Mouse (Mus musculus) macrophage (primary cell): Measurements from ENCODE around the gene Csnk1d. TPM values are rescaled to one million over a fixed set of nuclear protein-coding genes. Genes with fewer than 3 reads are reported as not detected.

Experiments
- H3K27ac ChIP-seq: fragments of 350-480 bp; formaldehyde crosslinking; 2 replicates; pipeline ENCODE4 v1.9.0; 2021
- H3K36me3 ChIP-seq: fragments of 350-480 bp; formaldehyde crosslinking; 2 replicates; pipeline ENCODE4 v1.9.0; 2021; ENCODE audit errors: inconsistent target
- H3K4me3 ChIP-seq: fragments of 350-480 bp; formaldehyde crosslinking; 2 replicates; pipeline ENCODE4 v1.9.0; 2021; ENCODE audit errors: inconsistent target
- H3K79me2 ChIP-seq: fragments of 350-480 bp; formaldehyde crosslinking; 2 replicates; pipeline ENCODE4 v1.9.0; 2021; ENCODE audit errors: inconsistent target
- WGBS: methylation state at CpG from one replicate; pipeline ENCODE4 v1.1.7; 2026; ENCODE audit warnings: inconsistent platforms; ENCODE audit not compliant: missing documents; 5-methylcytosine and 5-hydroxymethylcytosine counted together
- polyA plus RNA-seq: library from polyadenylated mRNA; stranded (reverse); fragments of 250-400 nt; gene quantifications from 3 replicates; pipeline ENCODE4 v1.2.4, GENCODE M21; 2018; ENCODE audit warnings: inconsistent platforms
- total RNA-seq, 78 experiments: library from RNA; depleted of rRNA; stranded (reverse); fragments of 250-400 nt; gene quantifications; 1 replicate in 9 of 78; 2 replicates in 24 of 78; 3 replicates in 43 of 78; 4 replicates in 2 of 78; pipeline ENCODE4 v1.2.4; 2018; ENCODE audit warnings: inconsistent platforms in 56 of 78

The Csnk1d gene
- total RNA-seq (2018; cell fraction: chromatin; rRNA removed) = 100 to 1,000 TPM; 103 to 175 (median 134) TPM
- total RNA-seq (2018; cell fraction: cytosol; rRNA removed) = 10 to 100 TPM; 68.5 to 95.3 (median 81.8) TPM
- 100 to 1,000 TPM in 18 of 26 experiments, 10 to 100 TPM in 8; 84.5 to 147 (median 104) TPM for total RNA-seq (2018; cell fraction: nucleus; rRNA removed)
- polyA plus RNA-seq = 77.7 to 122 TPM (median 77.9 TPM) in 3 replicates

DNA sequence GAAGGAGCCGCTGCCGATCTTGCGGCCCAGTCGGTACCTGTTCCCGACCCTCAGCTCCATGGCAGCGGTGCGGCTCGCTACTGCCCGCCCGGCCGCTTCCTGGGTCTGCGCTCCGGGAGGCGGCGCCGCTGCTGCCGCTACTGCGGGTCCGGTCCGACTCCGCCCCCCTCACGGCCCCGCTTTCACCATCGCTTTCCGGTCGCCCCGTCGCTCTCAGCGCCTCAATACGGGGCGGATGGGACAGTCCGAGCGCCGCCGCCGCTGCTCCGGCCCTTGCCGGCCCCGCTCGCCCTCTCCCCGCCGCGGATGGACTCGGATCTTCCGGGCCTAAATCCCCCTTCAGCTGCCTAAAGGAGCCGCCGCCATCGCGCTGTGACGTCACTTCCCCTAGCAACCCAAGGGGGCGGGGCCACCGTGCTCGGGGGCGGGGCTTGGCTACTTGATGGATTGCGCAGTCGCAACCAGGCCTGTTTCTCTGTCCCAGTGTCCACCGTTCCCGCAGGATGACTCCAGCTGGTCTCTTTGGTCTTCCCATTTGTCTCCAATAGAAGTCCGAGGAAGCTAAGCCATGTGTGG, at the start of gene Csnk1d:
Gene Csnk1d (minus strand): TSS at position 380 of the 576 bp plus-strand sequence.
- H3K79me2 ChIP-seq = peaks cover 54% of the 10 kb centered on the region
- peak within 1 kb of the TSS; percentile 59 for H3K4me3 ChIP-seq
- peaks cover 5% of the 10 kb centered on the region; the same call in 1 of the 2 replicates for H3K36me3 ChIP-seq
- WGBS = under 1% methylated on average over 59 of the region's 59 CpGs
- peak within 1 kb of the TSS; percentile 35; the same call in 1 of the 2 replicates for H3K27ac ChIP-seq

- Histone ChIP-seq H3K4me3 (no peak within 1 kb of the TSS), H3K27ac (no peak within 1 kb of the TSS), H3K36me3 (no peaks in the 10 kb centered on the region), H3K79me2 (no peaks in the 10 kb centered on the region)
- WGBS = 23% methylated on average over 5 of the region's 5 CpGs
These were observed 48.2 kb upstream of the Csnk1d start, which contains the start of gene Cd7 for GRCm38 (mm10) chr11:121039302-121039701. Gene Cd7 (minus strand): TSS chr11:121039418.

DNA sequence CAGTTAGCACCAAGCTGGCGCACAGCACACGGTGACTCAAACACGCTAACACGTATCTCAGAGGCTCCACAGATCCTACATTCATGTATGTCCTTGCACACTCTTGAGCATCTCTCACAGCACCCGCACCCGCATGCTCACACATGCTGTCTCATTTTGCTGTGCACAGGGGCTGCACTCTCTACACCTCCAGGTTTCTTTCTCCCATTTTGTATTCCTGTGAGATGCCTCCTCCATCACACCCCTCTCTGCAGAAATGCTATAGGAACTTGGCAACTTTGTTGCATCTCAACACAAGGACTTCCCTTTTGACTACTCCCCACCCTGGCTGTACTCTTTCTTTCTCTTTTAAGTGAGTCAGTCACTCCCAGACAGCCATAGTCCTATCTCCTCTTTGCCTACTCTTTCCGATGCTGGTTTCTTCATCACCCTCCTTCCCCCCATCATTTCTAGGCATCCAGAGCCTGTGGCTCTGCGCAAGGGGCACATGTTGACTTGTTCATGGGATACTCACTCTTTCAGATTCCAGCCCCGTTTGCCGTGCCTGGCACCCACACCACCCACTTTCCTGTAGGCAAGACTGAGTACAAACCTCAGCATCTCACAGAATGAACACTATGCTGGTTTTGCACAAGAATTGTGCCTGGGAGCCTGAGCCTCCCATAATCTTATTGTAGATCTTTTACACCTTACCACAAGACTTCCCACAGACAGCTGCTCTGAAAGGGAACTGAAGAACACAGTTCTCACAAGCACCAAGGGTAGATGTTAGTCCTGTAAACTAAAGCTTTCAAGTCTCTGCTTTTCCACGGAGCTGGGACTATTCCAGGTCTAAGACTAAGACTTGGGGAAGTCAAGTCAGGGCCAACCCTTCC, 47.5 kb upstream of the Csnk1d start:
- 64% methylated on average over 11 of the region's 11 CpGs for WGBS
- Histone ChIP-seq H3K79me2 (no peaks in the 10 kb centered on the region), H3K27ac (no peak overlapping the region), H3K4me3 (no peak overlapping the region), H3K36me3 (no peaks in the 10 kb centered on the region)

DNA sequence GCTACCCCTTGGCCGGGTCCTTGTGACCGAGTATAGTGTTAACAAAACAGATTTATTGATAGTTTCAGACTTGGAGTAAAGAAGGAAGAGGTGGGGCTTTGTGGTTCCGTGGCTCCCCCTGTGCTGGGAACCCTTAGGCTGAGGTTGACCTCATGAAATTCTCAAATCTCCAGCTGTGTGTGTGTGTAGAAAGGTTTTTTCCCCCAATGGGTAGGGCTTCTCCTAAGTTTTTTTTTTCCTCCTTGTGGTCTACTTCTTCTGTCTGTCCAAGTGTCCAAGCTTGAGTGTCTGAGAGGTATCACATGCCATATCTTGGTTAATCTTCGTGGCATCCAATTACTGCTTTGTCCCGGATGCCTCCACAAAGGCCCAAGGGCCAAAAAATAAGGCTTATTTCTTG, 42.0 kb upstream of the Csnk1d start:
- Histone ChIP-seq H3K4me3 (no peak overlapping the region), H3K36me3 (no peaks in the 10 kb centered on the region), H3K79me2 (no peaks in the 10 kb centered on the region), H3K27ac (no peak overlapping the region)
- WGBS = 42% methylated on average over 5 of the region's 5 CpGs

- no peak overlapping the region for H3K27ac ChIP-seq
- H3K4me3 ChIP-seq = no peak overlapping the region
- H3K36me3 ChIP-seq = no peaks in the 10 kb centered on the region
- H3K79me2 ChIP-seq = no peaks in the 10 kb centered on the region
- WGBS = 54% methylated on average over 7 of the region's 7 CpGs
These were observed 36.1 kb upstream of the Csnk1d start for GRCm38 (mm10) chr11:121027259-121027658.

- no peaks in the 10 kb centered on the region for H3K36me3 ChIP-seq
- WGBS = 48% methylated on average over 6 of the region's 6 CpGs
- no peak overlapping the region for H3K4me3 ChIP-seq
- no peaks in the 10 kb centered on the region for H3K79me2 ChIP-seq
- H3K27ac ChIP-seq = no peak overlapping the region
These were observed 33.0 kb upstream of the Csnk1d start for GRCm38 (mm10) chr11:121024163-121024562.

DNA sequence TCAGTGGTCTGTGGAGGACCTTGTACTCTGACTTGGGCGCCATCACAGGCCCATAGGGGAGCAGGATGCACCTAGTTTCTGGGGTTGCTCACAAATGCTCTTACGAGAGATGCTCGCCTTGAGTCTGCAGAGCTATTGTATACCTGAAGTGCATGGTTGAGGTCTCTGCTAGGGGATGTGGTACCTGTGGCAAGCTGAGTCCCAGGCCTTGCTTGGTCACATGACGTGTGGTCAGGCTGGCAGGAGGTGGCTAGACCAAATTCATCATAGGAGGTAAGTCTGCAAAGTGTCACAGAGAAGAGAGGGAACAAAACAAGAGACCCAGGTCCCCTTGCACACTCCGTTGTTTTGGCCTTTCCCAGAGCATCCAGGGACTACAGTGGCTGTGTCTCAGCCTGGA, 28.4 kb upstream of the Csnk1d start:
- Histone ChIP-seq H3K36me3 (no peaks in the 10 kb centered on the region), H3K27ac (no peak overlapping the region), H3K4me3 (no peak overlapping the region), H3K79me2 (no peaks in the 10 kb centered on the region)
- 83% methylated on average over 5 of the region's 5 CpGs for WGBS

- Histone ChIP-seq H3K79me2 (no peaks in the 10 kb centered on the region), H3K4me3 (no peak overlapping the region), H3K36me3 (no peaks in the 10 kb centered on the region), H3K27ac (no peak overlapping the region)
- 53% methylated on average over 3 of the region's 3 CpGs for WGBS
These were observed 26.6 kb upstream of the Csnk1d start for GRCm38 (mm10) chr11:121017703-121018102.

- H3K4me3 ChIP-seq = no peak overlapping the region
- H3K27ac ChIP-seq = no peak overlapping the region
- H3K79me2 ChIP-seq = no peaks in the 10 kb centered on the region
- H3K36me3 ChIP-seq = no peaks in the 10 kb centered on the region
- 78% methylated on average over 6 of the region's 6 CpGs for WGBS
These were observed 24.3 kb upstream of the Csnk1d start for GRCm38 (mm10) chr11:121015472-121015871.

- 67% methylated on average over 19 of the region's 19 CpGs for WGBS
- Histone ChIP-seq H3K4me3 (no peak overlapping the region), H3K36me3 (no peaks in the 10 kb centered on the region), H3K27ac (no peak overlapping the region), H3K79me2 (no peaks in the 10 kb centered on the region)
These were observed 23.8 kb upstream of the Csnk1d start for GRCm38 (mm10) chr11:121014896-121015300.

DNA sequence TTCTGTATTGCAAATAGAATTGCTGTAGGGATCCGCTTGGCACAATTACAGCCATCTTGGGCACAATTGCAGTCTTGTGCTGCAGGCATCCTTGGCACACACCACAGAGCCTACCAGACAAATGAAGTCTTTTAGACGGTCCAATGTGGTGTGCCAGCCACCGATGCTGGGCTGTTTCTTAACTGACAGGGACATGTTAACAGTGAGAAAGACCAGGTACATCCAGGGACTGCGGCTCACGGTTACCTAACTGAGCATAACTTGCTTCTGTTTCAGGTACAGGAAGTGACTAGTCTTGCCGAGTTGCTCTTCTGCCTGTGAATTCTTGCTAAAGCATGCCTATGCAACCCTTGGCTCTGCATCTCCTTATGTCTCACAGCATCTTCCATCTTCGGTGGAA, 22.5 kb upstream of the Csnk1d start:
- Histone ChIP-seq H3K27ac (no peak overlapping the region), H3K79me2 (no peaks in the 10 kb centered on the region), H3K4me3 (no peak overlapping the region), H3K36me3 (no peaks in the 10 kb centered on the region)
- WGBS = 75% methylated on average over 7 of the region's 7 CpGs

GRCm38 (mm10) chr11:121010044-121010755, 19.1 kb upstream of the Csnk1d start:
- no peaks in the 10 kb centered on the region for H3K79me2 ChIP-seq
- H3K27ac ChIP-seq = no peak overlapping the region
- 100% methylated on average over 1 of the region's 3 CpGs for WGBS
- H3K36me3 ChIP-seq = no peaks in the 10 kb centered on the region
- no peak overlapping the region for H3K4me3 ChIP-seq

DNA sequence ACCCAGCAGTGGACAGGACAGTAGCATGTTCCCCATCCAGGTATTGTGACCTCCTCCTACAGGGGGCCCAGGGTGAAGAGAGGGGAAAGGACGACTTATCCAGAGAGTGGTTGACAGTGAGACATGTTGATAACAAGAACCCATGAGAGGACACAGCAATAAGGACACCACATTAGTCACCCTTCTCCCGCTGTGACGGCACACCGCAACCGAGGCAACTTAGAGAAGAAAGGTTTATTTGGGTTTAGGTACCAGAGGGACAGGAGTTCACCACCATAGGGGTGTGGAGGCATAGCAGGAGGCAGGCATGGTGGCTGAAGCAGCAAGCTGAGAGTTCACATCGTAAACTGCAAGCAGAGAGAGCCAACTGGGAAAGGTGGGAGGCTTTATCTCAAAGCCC, 15.1 kb upstream of the Csnk1d start:
- Histone ChIP-seq H3K79me2 (no peaks in the 10 kb centered on the region), H3K27ac (no peak overlapping the region), H3K36me3 (no peaks in the 10 kb centered on the region), H3K4me3 (no peak overlapping the region)
- WGBS = 92% methylated on average over 6 of the region's 6 CpGs

- WGBS = 80% methylated on average over 5 of the region's 5 CpGs
- no peaks in the 10 kb centered on the region for H3K36me3 ChIP-seq
- H3K27ac ChIP-seq = no peak overlapping the region
- H3K4me3 ChIP-seq = no peak overlapping the region
- no peaks in the 10 kb centered on the region for H3K79me2 ChIP-seq
These were observed 13.2 kb upstream of the Csnk1d start for GRCm38 (mm10) chr11:121004281-121004680.
